Mouse (Mus musculus): ENCODE measurements at regions not wholly inside any gene's neighbourhood (a gene's known extent, or its start where the extent isn't known, plus 50 kb on each side); places are given as distances from the start of the nearest gene placed in this dataset.

GRCm38 (mm10) chr12:70766319-70766718 lies 59.0 kb upstream of the Frmd6 start:
- no peak for DNase-seq (ENCODE audit: low spot score)

GRCm38 (mm10) chr12:70767959-70768358 lies 57.4 kb upstream of the Frmd6 start:
- no peak for DNase-seq (ENCODE audit: low spot score)

GRCm38 (mm10) chr12:70768745-70769144 lies 56.6 kb upstream of the Frmd6 start:
- peak; percentile 51 for DNase-seq (ENCODE audit: low spot score)

GRCm38 (mm10) chr12:70769538-70770176 lies 55.7 kb upstream of the Frmd6 start:
- no peak for DNase-seq (ENCODE audit: low spot score)

GRCm38 (mm10) chr12:70774006-70774405 lies 51.3 kb upstream of the Frmd6 start:
- no peak for DNase-seq (ENCODE audit: low spot score)

- no peak for DNase-seq (ENCODE audit: low spot score)
Measured at GRCm38 (mm10) chr12:70774816-70775591, 50.3 kb upstream of the Frmd6 start.
